Mouse (Mus musculus) kidney, adult 2 months (tissue): ENCODE measurements around the gene Afdn.

ENCODE experiments used
- CTCF ChIP-seq: fragments of 200-500 bp; conservative IDR thresholded peaks from 2 replicates; pipeline ENCODE4 v1.5.1; 2011; ENCODE audit warnings: low read depth, mild to moderate bottlenecking, control low read depth, low read length, moderate library complexity, mixed read lengths; ENCODE audit not compliant: insufficient read depth, insufficient read length
- POLR2A ChIP-seq: fragments of 200-500 bp; IDR thresholded peaks from one replicate; pipeline ENCODE4 v1.6.1; 2011; ENCODE audit warnings: low read depth, low read length, control low read depth

DNA sequence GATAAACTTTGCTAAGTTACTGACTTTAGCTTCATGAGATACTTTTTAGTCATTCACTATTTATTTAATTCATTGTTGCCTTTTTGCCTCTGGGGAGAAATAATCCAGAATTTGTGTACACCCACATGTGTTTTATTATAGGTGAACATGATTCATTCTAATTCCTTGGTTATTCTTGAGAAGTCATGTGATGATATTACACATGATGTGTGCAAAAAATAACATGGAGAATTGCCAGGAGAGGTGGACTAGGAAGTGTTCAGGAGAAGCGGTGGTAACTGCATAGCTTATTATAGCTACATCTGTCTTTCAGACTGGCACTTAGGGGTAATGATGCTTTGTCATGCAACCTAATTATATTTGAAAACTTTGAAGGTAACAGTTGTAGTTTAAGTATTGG is 3.5 kb downstream of the Afdn start:
- TF ChIP-seq POLR2A (no peak), CTCF (no peak)
